Mouse (Mus musculus) NIH3T3 (cell line): Measurements from ENCODE around the gene Fli1.

ENCODE experiments used
- DNase-seq: peaks from one replicate; pipeline ENCODE4 v3.0.0-alpha.2; 2012; ENCODE audit warnings: low read depth

Gene Fli1

GRCm38 (mm10) chr9:32468313-32468712 is 74.3 kb downstream of the Fli1 start:
- peak; percentile 41 for DNase-seq

- no peak for DNase-seq
Measured at GRCm38 (mm10) chr9:32467443-32467842, 75.2 kb downstream of the Fli1 start.

GRCm38 (mm10) chr9:32466861-32467260 is 75.8 kb downstream of the Fli1 start:
- DNase-seq, result no peak

DNA sequence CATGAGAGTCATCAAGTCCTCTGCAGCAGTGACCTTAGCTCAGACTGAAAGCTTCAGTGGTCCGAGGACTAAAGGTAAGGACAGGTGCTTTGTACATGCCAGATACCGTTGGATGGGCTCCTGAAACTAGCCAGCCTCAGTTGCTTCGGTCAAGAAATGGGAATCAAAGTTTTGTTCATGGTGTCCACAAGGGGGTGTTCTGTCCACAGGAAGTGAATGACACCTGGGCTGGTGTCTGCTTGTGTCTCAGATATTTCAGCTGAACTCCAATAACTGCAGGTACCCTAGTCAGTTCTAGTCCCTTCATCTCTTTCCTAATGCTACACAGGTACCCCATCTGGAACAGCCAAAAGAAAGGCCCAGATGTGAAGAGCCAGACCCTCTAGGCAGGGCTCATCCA is 86.0 kb downstream of the Fli1 start:
- no peak for DNase-seq

GRCm38 (mm10) chr9:32450161-32450560 is 92.5 kb downstream of the Fli1 start:
- DNase-seq, result no peak

DNA sequence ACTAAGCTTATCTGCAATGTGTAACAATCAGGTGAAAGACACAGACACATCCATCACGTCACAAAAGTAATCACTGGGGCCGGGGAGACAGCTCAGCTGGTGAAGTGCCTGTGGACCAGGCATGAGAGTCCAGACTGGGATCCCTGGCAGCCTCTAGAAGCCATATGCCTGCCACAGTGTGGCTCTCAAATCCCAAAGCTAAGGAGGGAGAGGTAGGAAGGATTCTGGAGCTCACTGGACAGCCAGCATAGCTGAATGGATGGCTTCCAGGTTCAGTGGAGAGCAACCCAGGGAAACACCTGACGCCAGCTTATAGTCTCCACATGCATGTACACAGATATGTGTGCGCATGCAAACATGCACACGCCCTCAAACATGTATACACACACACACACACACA is 93.9 kb downstream of the Fli1 start:
- DNase-seq, result no peak

- DNase-seq, result no peak
Measured at GRCm38 (mm10) chr9:32445789-32446188, 96.9 kb downstream of the Fli1 start.

DNA sequence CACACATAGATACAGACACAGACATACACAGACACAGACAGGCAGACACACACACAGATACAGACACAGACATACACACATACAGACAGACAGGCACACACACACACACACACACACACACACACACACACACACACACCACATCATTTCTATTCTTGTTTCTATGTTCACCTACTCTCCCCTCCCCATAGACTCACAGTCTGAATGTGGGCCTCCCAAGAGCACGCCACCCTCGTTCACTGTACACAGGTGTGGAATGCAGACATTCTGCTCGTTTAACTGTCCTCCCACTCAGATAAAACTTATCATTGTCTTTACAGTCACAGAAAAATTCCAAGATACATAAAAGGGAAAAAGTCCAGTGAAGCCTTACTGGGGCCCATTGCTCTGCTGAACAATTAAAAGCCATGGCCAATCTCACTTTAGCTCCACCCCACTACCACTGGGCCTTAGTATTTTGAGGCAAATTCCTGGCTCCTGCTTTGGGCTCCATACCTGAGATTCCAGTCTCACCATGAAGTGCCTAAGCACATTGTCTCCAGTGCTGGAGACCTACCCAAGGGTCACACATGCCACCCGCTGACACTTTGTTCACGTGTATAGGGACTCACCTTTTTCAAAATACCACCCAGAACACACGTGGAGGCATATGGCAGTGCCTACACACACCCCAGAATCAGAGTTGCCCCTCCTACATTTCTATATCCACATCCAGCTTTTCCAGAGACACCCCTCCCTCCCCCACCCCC is 98.0 kb downstream of the Fli1 start:
- DNase-seq, result no peak

DNA sequence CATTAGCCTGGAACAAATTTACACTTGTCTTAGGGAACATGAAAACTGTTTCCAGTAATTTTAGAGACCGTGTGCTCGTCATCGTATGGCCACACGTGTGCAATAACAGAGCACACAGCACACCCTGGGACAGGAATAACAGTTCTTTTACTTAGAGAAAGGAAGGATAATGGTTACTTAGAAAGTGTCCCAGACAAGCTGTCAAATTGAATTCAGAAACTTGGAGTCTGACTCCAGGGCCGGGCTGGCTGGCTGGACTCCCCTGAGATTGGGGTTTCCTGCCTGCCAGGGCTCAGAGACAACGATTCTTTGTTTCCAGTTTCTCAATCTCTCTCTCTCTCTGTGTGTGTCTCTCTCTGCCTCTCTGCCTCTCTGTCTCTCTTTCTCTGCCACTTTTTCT is 98.8 kb downstream of the Fli1 start:
- DNase-seq, result peak; percentile 51

- DNase-seq, result no peak
Measured at GRCm38 (mm10) chr9:32443115-32443514, 99.5 kb downstream of the Fli1 start.

GRCm38 (mm10) chr9:32434241-32435213 is 108.1 kb downstream of the Fli1 start:
- DNase-seq, result no peak

GRCm38 (mm10) chr9:32431061-32431460 is 111.6 kb downstream of the Fli1 start:
- DNase-seq, result no peak

DNA sequence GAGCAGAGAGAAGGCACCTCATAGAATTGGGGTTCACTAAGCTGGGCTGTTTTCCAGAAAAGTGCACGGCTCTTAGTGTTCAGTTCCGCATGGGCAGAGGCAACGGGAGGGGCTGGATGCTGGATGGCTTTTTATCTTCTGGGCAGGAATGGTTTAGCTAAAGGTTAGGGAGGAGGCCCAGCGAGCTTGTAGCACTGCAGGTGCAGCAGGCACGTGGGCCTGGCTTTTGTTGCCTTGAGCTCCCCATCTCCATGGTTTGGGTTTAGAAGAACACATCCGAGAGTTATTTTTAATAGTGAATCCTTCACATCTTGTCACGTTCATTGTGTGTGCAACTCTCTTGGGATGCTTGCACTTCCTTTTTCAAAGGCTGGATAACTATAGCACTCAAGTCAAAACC is 117.3 kb downstream of the Fli1 start:
- no peak for DNase-seq

DNA sequence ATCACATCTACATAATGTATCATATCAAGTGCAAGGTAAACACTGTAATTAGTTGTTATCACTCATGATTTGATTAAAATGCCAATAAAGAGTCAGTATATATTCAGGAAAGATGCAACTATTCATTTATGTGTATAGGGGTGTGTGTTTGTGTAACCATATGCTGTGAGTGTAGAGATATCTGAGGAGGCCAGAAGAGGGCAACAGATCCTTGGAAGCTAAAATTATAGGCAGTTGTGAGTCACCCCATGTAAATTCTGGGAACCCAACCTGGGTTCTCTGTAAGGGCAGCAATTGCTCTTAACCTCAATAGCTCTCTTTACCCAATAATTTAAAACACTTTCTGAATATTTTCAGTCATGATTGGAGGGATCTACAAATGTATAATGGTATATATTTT is 122.0 kb downstream of the Fli1 start:
- DNase-seq, result no peak

DNA sequence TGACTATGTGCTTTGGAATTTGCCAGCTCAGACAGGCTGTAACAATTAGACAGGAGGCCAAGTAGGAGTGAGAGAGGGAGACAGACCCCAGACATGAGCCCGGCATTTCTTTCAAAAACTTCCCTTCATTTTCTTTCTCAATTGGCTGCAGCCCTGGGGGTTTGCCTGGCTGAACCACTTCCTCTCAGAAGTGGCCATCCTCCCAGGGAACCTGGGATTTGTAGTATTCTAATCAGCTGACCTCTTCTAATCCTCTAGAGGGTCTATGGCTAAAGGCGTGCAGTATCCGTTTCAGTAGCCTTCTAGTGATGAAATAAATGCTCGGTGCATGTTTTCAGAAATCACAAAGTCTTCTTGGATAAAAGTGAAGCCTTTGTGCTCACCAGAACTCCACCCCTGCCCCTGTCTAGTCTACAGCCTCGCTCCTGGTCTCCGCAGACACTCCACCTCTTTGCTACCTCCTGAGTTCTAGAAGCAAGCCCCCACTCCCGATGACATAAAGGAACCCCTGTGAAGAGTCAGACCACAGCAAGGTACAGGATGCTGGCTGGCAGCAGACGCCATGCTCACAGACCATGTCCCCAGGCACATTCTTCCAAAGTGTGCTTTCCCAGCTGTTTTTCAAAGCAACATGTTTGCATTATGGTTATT is 125.1 kb downstream of the Fli1 start:
- DNase-seq, result no peak

DNA sequence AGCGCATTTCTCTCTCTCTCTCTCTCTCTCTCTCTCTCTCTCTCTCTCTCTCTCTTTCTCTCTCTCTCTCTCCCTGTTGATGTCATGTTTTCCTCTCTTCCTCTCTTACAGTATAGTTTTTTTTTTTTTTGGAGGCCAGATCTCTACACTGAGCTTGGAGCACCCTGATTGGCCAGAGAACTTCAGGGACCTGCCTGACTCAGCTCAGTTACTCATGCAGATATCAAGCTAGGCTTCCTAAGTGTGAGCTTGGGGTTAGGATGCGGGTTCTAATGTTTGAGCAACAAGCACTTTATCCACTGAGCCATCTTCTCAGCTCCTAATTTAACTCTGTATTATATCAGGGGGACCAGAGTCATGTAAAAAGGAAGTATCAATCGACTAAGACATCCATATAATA is 126.7 kb downstream of the Fli1 start:
- no peak for DNase-seq

DNA sequence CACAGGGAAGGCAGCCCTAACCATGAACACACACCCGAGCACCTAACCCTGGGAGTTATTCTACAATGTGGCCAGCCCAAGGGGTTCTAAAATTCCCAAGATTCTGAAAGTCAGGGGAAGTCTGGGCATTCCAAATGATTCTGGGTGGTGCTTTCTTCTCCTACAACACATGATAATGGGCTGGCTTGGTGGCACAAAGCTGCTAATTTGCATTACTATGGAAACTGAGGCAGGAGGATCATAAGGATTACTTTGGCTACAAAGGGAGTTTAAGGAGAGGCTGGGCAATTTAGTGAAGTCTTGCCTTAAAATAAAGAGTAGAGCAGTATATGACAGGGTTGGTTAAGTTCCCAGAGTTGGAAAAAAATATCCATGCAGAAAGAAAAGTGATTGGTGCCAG is 127.7 kb downstream of the Fli1 start:
- no peak for DNase-seq

GRCm38 (mm10) chr9:32412836-32413580 is 129.7 kb downstream of the Fli1 start:
- no peak for DNase-seq

GRCm38 (mm10) chr9:32411507-32411906 is 131.2 kb downstream of the Fli1 start:
- DNase-seq, result no peak

GRCm38 (mm10) chr9:32410671-32411070 is 132.0 kb downstream of the Fli1 start:
- no peak for DNase-seq

DNA sequence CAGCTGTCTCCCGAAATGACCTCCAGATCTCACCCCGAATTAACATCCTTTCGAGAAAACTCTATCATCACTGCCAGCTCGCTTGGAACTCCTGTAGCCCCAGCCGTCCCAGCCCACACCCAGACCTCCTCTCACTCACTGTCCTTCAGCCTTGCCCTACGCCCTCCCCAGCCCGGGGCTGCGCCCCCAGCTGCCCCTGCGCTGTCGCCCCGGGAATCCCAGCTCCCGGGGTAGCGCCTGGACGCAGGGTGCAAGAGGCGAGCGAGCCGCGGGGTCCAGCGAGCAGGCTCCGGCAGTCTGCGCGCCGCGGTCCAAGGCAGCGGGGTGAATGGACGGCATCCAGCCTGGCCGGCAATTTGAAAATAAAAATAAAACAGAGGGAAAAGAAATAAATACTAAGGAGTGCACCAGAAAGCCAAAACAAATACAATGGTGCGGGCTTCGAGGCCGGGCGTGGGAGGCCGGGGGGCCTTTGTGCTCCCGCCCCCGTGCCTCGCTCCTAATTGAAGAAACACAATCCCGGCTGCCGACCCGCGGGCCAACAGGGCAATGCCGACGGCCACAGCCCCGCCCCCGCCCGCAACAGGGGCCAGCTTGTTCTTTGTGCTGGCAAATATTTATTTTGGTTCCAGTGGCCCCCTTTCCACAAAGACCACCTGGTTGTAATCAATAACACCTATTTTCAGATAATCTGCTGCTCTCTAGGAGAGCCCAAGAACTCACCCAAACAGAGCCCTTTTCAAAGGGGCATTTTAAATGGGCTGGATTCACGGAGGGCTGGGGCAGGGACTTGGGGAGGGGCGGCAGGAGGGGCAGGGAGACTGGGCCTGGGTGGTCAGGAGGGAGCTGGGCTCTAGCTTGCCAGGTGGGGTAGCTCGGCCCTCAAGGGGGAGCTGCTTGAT is 133.3 kb downstream of the Fli1 start:
- DNase-seq, result no peak
